Comparison of ENCODE assay signal across 8 mouse cellular contexts in the genomic region with DNA sequence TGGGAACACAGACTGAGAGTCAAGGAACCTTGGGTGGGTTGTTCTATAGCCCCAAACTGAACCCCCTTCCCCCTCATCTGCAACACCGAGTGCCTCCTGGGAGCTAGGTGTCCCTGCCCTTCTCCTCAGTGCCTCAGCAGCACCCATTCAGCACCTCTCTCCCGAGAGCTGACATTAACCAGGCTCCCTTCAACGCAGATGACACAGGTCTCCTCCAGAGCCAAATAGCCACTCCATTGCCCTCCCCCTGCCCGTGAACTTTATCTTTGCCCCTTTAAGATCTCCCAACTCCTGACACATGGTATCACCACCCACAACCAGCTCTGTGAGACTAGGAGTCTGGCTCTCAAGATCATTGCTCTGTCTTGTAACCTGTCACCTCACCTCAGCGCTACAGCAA. TPM values are rescaled to one million over a fixed set of nuclear protein-coding genes. Genes with fewer than 3 reads are reported as not detected.
DNase-seq lines count a peak whose midpoint lies in the region; ATAC-seq lines count a peak whose summit lies in the region.

No protein-coding gene starts in this region.

- H3K9ac ChIP-seq in heart, embryonic 16.5 days (ENCODE audit: low read length) = peak overlapping the region; percentile 94
- H3K9ac ChIP-seq in limb, embryonic 15.5 days = peak overlapping the region; percentile 74; the same call in 1 of the 2 replicates

- H3K4me3 ChIP-seq in heart, embryonic 16.5 days (ENCODE audit: low read length) = peak overlapping the region; percentile 78
- peak overlapping the region; percentile 62 for H3K4me3 ChIP-seq in limb, embryonic 15.5 days

- peaks cover 34% of the 10 kb centered on the region for H3K4me1 ChIP-seq in heart, embryonic 16.5 days (ENCODE audit: control insufficient read depth, insufficient read depth, low read length)
- peaks cover 55% of the 10 kb centered on the region for H3K4me1 ChIP-seq in limb, embryonic 15.5 days

- peak overlapping the region; percentile 97 for H3K27ac ChIP-seq in heart, embryonic 16.5 days (ENCODE audit: low read length)
- H3K27ac ChIP-seq in limb, embryonic 15.5 days = peak overlapping the region; percentile 82

- peak overlapping the region; percentile 96 for H3K4me2 ChIP-seq in heart, embryonic 16.5 days (ENCODE audit: low read depth, low read length)
- peak overlapping the region; percentile 77 for H3K4me2 ChIP-seq in limb, embryonic 15.5 days

- H3K36me3 ChIP-seq in heart, embryonic 16.5 days (ENCODE audit: control insufficient read depth, insufficient read depth) = peaks cover 8% of the 10 kb centered on the region
- H3K36me3 ChIP-seq in limb, embryonic 15.5 days = peaks cover 21% of the 10 kb centered on the region

- DNase-seq in retina, postnatal 1 day = peak; percentile 19
- no peak for DNase-seq in retina, embryonic 14.5 days (ENCODE audit: low spot score)
- no peak for DNase-seq in cerebellum, postnatal 25 days
- DNase-seq in layer of hippocampus, adult 9-10 months (ENCODE audit: low spot score) = no peak
- no peak for DNase-seq in urinary bladder, adult 2 months (ENCODE audit: low spot score)
- no peak for DNase-seq in B cell, adult 2 months

- no peaks in the 10 kb centered on the region for H3K9me3 ChIP-seq in heart, embryonic 16.5 days (replicated peaks; ENCODE audit: control insufficient read depth, low read length)
- no peaks in the 10 kb centered on the region for H3K9me3 ChIP-seq in limb, embryonic 15.5 days

- no peaks in the 10 kb centered on the region for H3K27me3 ChIP-seq in heart, embryonic 16.5 days (ENCODE audit: control insufficient read depth, insufficient read depth, low read length)
- H3K27me3 ChIP-seq in limb, embryonic 15.5 days = no peaks in the 10 kb centered on the region

- 4% methylated on average over 5 of the region's 5 CpGs for WGBS in heart, embryonic 16.5 days
- 10% methylated on average over 5 of the region's 5 CpGs for WGBS in limb, embryonic 15.5 days

- ATAC-seq in heart, embryonic 16.5 days (replicated peaks; ENCODE audit: extremely low read depth, insufficient read depth, low FRiP score) = peak; percentile 79
- no peak for ATAC-seq in limb, embryonic 15.5 days (ENCODE audit: insufficient number of reproducible peaks, low FRiP score, low TSS enrichment, low read depth)

RNA-seq across cellular contexts. Expression of gene Efnb3, which starts 0.8 kb away (rescaled TPM):
- polyA plus RNA-seq in heart, embryonic 16.5 days (2015; fragmentation: Nextera tagmentation; extraction: Ambion mirVana) = 49.9 and 57.0 TPM in 2 replicates
- polyA plus RNA-seq in limb, embryonic 15.5 days (2015; fragmentation: Nextera tagmentation; extraction: Ambion mirVana) = 27.9 and 33.2 TPM in 2 replicates
- polyA plus RNA-seq in urinary bladder, adult 2 months (2012; rRNA removed) = 0.99 and 1.1 TPM in 2 replicates

RNA-seq across cellular contexts. Expression of gene Dnah2, which starts 10.3 kb away (rescaled TPM):
- polyA plus RNA-seq in heart, embryonic 16.5 days (2015; fragmentation: Nextera tagmentation; extraction: Ambion mirVana) = 0.17 and 0.62 TPM in 2 replicates
- polyA plus RNA-seq in limb, embryonic 15.5 days (2015; fragmentation: Nextera tagmentation; extraction: Ambion mirVana) = 2.0 and 3.0 TPM in 2 replicates
- 0.19 and 0.22 TPM in 2 replicates for polyA plus RNA-seq in urinary bladder, adult 2 months (2012; rRNA removed)

RNA-seq across cellular contexts. Expression of gene Wrap53, which starts 20.9 kb away (rescaled TPM):
- 15.1 and 16.5 TPM in 2 replicates for polyA plus RNA-seq in heart, embryonic 16.5 days (2015; fragmentation: Nextera tagmentation; extraction: Ambion mirVana)
- 23.6 and 24.8 TPM in 2 replicates for polyA plus RNA-seq in limb, embryonic 15.5 days (2015; fragmentation: Nextera tagmentation; extraction: Ambion mirVana)
- 7.2 and 7.3 TPM in 2 replicates for polyA plus RNA-seq in urinary bladder, adult 2 months (2012; rRNA removed)

RNA-seq across cellular contexts. Expression of gene Trp53, which starts 21.0 kb away (rescaled TPM):
- polyA plus RNA-seq in heart, embryonic 16.5 days (2015; fragmentation: Nextera tagmentation; extraction: Ambion mirVana) = 79.1 and 87.0 TPM in 2 replicates
- polyA plus RNA-seq in limb, embryonic 15.5 days (2015; fragmentation: Nextera tagmentation; extraction: Ambion mirVana) = 132 and 134 TPM in 2 replicates
- 77.8 and 85.8 TPM in 2 replicates for polyA plus RNA-seq in urinary bladder, adult 2 months (2012; rRNA removed)

RNA-seq across cellular contexts. Expression of gene Atp1b2, which starts 46.6 kb away (rescaled TPM):
- 22.3 and 25.6 TPM in 2 replicates for polyA plus RNA-seq in heart, embryonic 16.5 days (2015; fragmentation: Nextera tagmentation; extraction: Ambion mirVana)
- polyA plus RNA-seq in limb, embryonic 15.5 days (2015; fragmentation: Nextera tagmentation; extraction: Ambion mirVana) = 8.2 and 10.5 TPM in 2 replicates
- polyA plus RNA-seq in urinary bladder, adult 2 months (2012; rRNA removed) = 23.5 and 46.2 TPM in 2 replicates

Comparison
In these comparisons a context has a peak if more than half of its experiments do, and no peak if none do; other contexts are left out.
1. RNA of gene Efnb3, which starts 0.8 kb away (polyA plus RNA-seq): 49.9 to 57.0 TPM in heart, embryonic 16.5 days and 27.9 to 33.2 TPM in limb, embryonic 15.5 days; 0.99 to 1.1 TPM in urinary bladder, adult 2 months; every median in the first group is over 10 times any median in the second.